8 mouse cellular contexts compared by ENCODE assay signal in genomic region chr5:112325546-112326445, GRCm38 (mm10). TPM values are rescaled to one million over a fixed set of nuclear protein-coding genes. Genes with fewer than 3 reads are reported as not detected.
DNase-seq lines count a peak whose midpoint lies in the region; ATAC-seq and TF ChIP-seq lines count a peak whose summit lies in the region.

TSS of gene Tfip11 (plus strand) at chr5:112326358.

- no peaks in the 10 kb centered on the region for H3K9me3 ChIP-seq in kidney, embryonic 14.5 days (ENCODE audit: control insufficient read depth, low read length)
- H3K9me3 ChIP-seq in limb, embryonic 15.5 days = no peaks in the 10 kb centered on the region

- H3K9ac ChIP-seq in kidney, embryonic 14.5 days (ENCODE audit: low read depth, low read length) = peak within 1 kb of the TSS; percentile 76
- peak within 1 kb of the TSS; percentile 88 for H3K9ac ChIP-seq in limb, embryonic 15.5 days

- peaks cover 16% of the 10 kb centered on the region for H3K4me1 ChIP-seq in bone marrow macrophage, adult 2 months (ENCODE audit: control insufficient read depth, insufficient read depth, low read length)
- peaks cover 2% of the 10 kb centered on the region for H3K4me1 ChIP-seq in embryonic fibroblast, embryonic 13.5 days (ENCODE audit: control insufficient read depth, insufficient read depth, low read length)
- H3K4me1 ChIP-seq in kidney, embryonic 14.5 days (ENCODE audit: control insufficient read depth, insufficient read depth, low read length) = peaks cover 19% of the 10 kb centered on the region
- peaks cover 22% of the 10 kb centered on the region for H3K4me1 ChIP-seq in limb, embryonic 15.5 days

- peak; percentile 96 for DNase-seq in A20 (ENCODE audit: low read depth, low spot score)
- peak; percentile 93 to 95 for DNase-seq in heart, adult 9 months (ENCODE audit: low spot score in 2 of 2)
- peak; percentile 86 to 93 for DNase-seq in monocyte, adult 2 months (ENCODE audit: low read depth in 1 of 2, low spot score in 2 of 2)
- DNase-seq in spleen, postnatal 36 days (ENCODE audit: low spot score in 2 of 2) = peak; percentile 89 to 91

- TF ChIP-seq POLR2A in bone marrow macrophage, adult 2 months (IDR thresholded peaks at IDR 0.05; ENCODE audit: borderline replicate concordance, low read depth, low read length) = no peak
- TF ChIP-seq POLR2A in embryonic fibroblast, embryonic 13.5 days (IDR thresholded peaks at IDR 0.05; ENCODE audit: low read depth, low read length) = peak; percentile 91

- H3K27me3 ChIP-seq in kidney, embryonic 14.5 days (ENCODE audit: control insufficient read depth, insufficient read depth, low read length) = no peaks in the 10 kb centered on the region
- no peaks in the 10 kb centered on the region for H3K27me3 ChIP-seq in limb, embryonic 15.5 days

- peak; percentile 84 for ATAC-seq in kidney, embryonic 14.5 days (ENCODE audit: low FRiP score, low TSS enrichment)
- peak; percentile 70 for ATAC-seq in limb, embryonic 15.5 days (ENCODE audit: insufficient number of reproducible peaks, low FRiP score, low TSS enrichment, low read depth)

- H3K4me2 ChIP-seq in kidney, embryonic 14.5 days (replicated peaks; ENCODE audit: low read depth, low read length) = peak within 1 kb of the TSS; percentile 63
- H3K4me2 ChIP-seq in limb, embryonic 15.5 days = peak within 1 kb of the TSS; percentile 70

- 7% methylated on average over 48 of the region's 48 CpGs for WGBS in kidney, embryonic 14.5 days
- 8% methylated on average over 48 of the region's 48 CpGs for WGBS in limb, embryonic 15.5 days

- peaks cover 27% of the 10 kb centered on the region for H3K36me3 ChIP-seq in kidney, embryonic 14.5 days (ENCODE audit: control insufficient read depth, insufficient read depth, low read length)
- H3K36me3 ChIP-seq in limb, embryonic 15.5 days = peaks cover 32% of the 10 kb centered on the region

- TF ChIP-seq CTCF in bone marrow macrophage, adult 2 months (IDR thresholded peaks at IDR 0.05; ENCODE audit: low read depth, low read length) = no peak
- no peak for TF ChIP-seq CTCF in embryonic fibroblast, embryonic 13.5 days (IDR thresholded peaks at IDR 0.05; ENCODE audit: borderline replicate concordance, insufficient read depth, low read length)

- peak within 1 kb of the TSS; percentile 98 for H3K4me3 ChIP-seq in bone marrow macrophage, adult 2 months (ENCODE audit: insufficient read depth, low read length)
- H3K4me3 ChIP-seq in embryonic fibroblast, embryonic 13.5 days (ENCODE audit: insufficient read depth, low read length) = peak within 1 kb of the TSS; percentile 77
- H3K4me3 ChIP-seq in kidney, embryonic 14.5 days (ENCODE audit: low read length) = peak within 1 kb of the TSS; percentile 88
- H3K4me3 ChIP-seq in limb, embryonic 15.5 days = peak within 1 kb of the TSS; percentile 100

- H3K27ac ChIP-seq in bone marrow macrophage, adult 2 months (ENCODE audit: insufficient read depth, low read depth, low read length) = peak within 1 kb of the TSS; percentile 92
- H3K27ac ChIP-seq in embryonic fibroblast, embryonic 13.5 days (ENCODE audit: insufficient read depth, low read length) = peak within 1 kb of the TSS; percentile 59
- peak within 1 kb of the TSS; percentile 83 for H3K27ac ChIP-seq in kidney, embryonic 14.5 days (ENCODE audit: low read depth, low read length)
- H3K27ac ChIP-seq in limb, embryonic 15.5 days = peak within 1 kb of the TSS; percentile 78

RNA-seq across cellular contexts. Expression of gene Tfip11, which starts in this region (rescaled TPM):
- 26.4 and 28.4 TPM in 2 replicates for polyA plus RNA-seq in bone marrow macrophage, adult 2 months (2012; ENCODE audit: insufficient read depth, insufficient read length, missing spikeins)
- polyA plus RNA-seq in embryonic fibroblast, embryonic 13.5 days (2011; ENCODE audit: insufficient read length, low read depth, missing spikeins) = 15.6 and 21.8 TPM in 2 replicates
- polyA plus RNA-seq in kidney, embryonic 14.5 days (2014; fragmentation: Nextera tagmentation; extraction: Ambion mirVana) = 15.7 and 22.3 TPM in 2 replicates
- 28.3 and 28.7 TPM in 2 replicates for polyA plus RNA-seq in limb, embryonic 15.5 days (2015; fragmentation: Nextera tagmentation; extraction: Ambion mirVana)

Comparison
In these comparisons a context has a peak if more than half of its experiments do, and no peak if none do; other contexts are left out.
1. Peak in every context shown above with its lines: DNase-seq, ATAC-seq, H3K4me3 ChIP-seq and H3K27ac ChIP-seq.